Mouse (Mus musculus) embryonic fibroblast, embryonic 13.5 days (primary cell): ENCODE measurements at regions not wholly inside any gene's neighbourhood (a gene's known extent, or its start where the extent isn't known, plus 50 kb on each side); places are given as distances from the start of the nearest gene placed in this dataset.
"Not testable (repeated sequence)": the region's sequence is repeated elsewhere in the genome, so short reads cannot be mapped to it uniquely, and the experiment has no call there.

Source experiments
- H3K27ac ChIP-seq: 2 replicates; pipeline ENCODE4 v1.5.1; 2012; ENCODE audit warnings: low read length, control low read depth, inconsistent platforms; ENCODE audit not compliant: insufficient read depth
- H3K4me1 ChIP-seq: 2 replicates; pipeline ENCODE4 v1.6.1; 2011; ENCODE audit warnings: low read length; ENCODE audit not compliant: control insufficient read depth, insufficient read depth
- H3K4me3 ChIP-seq: 2 replicates; pipeline ENCODE4 v1.5.1; 2011; ENCODE audit warnings: mild to moderate bottlenecking, control low read depth, low read length; ENCODE audit not compliant: insufficient read depth
- CTCF ChIP-seq: IDR thresholded peaks from 2 replicates; pipeline ENCODE4 v1.5.1; 2011; ENCODE audit warnings: mild to moderate bottlenecking, control low read depth, low read length, moderate library complexity, borderline replicate concordance; ENCODE audit not compliant: insufficient read depth
- POLR2A ChIP-seq: IDR thresholded peaks from 2 replicates; pipeline ENCODE4 v1.6.1; 2011; ENCODE audit warnings: low read depth, mild to moderate bottlenecking, control low read depth, low read length, moderate library complexity

- H3K4me1 ChIP-seq: no peaks in the 10 kb centered on the region
- no peak overlapping the region for H3K27ac ChIP-seq
- TF ChIP-seq POLR2A: no peak
- no peak overlapping the region for H3K4me3 ChIP-seq
These were observed 120.4 kb upstream of the Mad2l1 start for GRCm38 (mm10) chr6:66414822-66415221.

GRCm38 (mm10) chr6:66419452-66420041 is 115.6 kb upstream of the Mad2l1 start:
- no peak overlapping the region for H3K27ac ChIP-seq
- no peak overlapping the region for H3K4me3 ChIP-seq
- TF ChIP-seq POLR2A (no peak), CTCF (no peak)
- H3K4me1 ChIP-seq: no peaks in the 10 kb centered on the region

- Histone ChIP-seq H3K4me3 (no peak overlapping the region), H3K4me1 (no peaks in the 10 kb centered on the region)
- no peak for TF ChIP-seq CTCF
- TF ChIP-seq POLR2A: no peak
These were observed 106.8 kb upstream of the Mad2l1 start for GRCm38 (mm10) chr6:66428370-66428769.

GRCm38 (mm10) chr6:66450408-66450807 is 84.8 kb upstream of the Mad2l1 start:
- not testable (repeated sequence) for H3K4me3 ChIP-seq, H3K27ac ChIP-seq, H3K4me1 ChIP-seq

More at GRCm38 (mm10) chr6:66428370-66428769, 106.8 kb upstream of the Mad2l1 start:
- H3K27ac ChIP-seq: no peak overlapping the region

- Histone ChIP-seq H3K4me3 (no peak overlapping the region), H3K4me1 (no peaks in the 10 kb centered on the region), H3K27ac (no peak overlapping the region)
- TF ChIP-seq POLR2A (no peak), CTCF (no peak)
These were observed 77.0 kb upstream of the Mad2l1 start for GRCm38 (mm10) chr6:66458172-66458571.

GRCm38 (mm10) chr6:66464540-66464939 is 70.7 kb upstream of the Mad2l1 start:
- no peaks in the 10 kb centered on the region for H3K4me1 ChIP-seq
- H3K27ac ChIP-seq: no peak overlapping the region
- TF ChIP-seq CTCF: no peak
- no peak for TF ChIP-seq POLR2A
- no peak overlapping the region for H3K4me3 ChIP-seq

GRCm38 (mm10) chr6:66465137-66465853 is 69.9 kb upstream of the Mad2l1 start:
- H3K27ac ChIP-seq: no peak overlapping the region
- no peak overlapping the region for H3K4me3 ChIP-seq
- TF ChIP-seq CTCF: no peak
- no peak for TF ChIP-seq POLR2A
- no peaks in the 10 kb centered on the region for H3K4me1 ChIP-seq

GRCm38 (mm10) chr6:66466757-66467156 is 68.4 kb upstream of the Mad2l1 start:
- Histone ChIP-seq H3K4me1 (no peaks in the 10 kb centered on the region), H3K27ac (no peak overlapping the region), H3K4me3 (no peak overlapping the region)
- TF ChIP-seq POLR2A: no peak
- no peak for TF ChIP-seq CTCF

- H3K27ac ChIP-seq: no peak overlapping the region
- TF ChIP-seq CTCF (no peak), POLR2A (no peak)
- no peaks in the 10 kb centered on the region for H3K4me1 ChIP-seq
- H3K4me3 ChIP-seq: no peak overlapping the region
These were observed 64.5 kb upstream of the Mad2l1 start for GRCm38 (mm10) chr6:66470627-66471249.

- H3K4me3 ChIP-seq: no peak overlapping the region
- no peaks in the 10 kb centered on the region for H3K4me1 ChIP-seq
- no peak overlapping the region for H3K27ac ChIP-seq
- no peak for TF ChIP-seq POLR2A
- TF ChIP-seq CTCF: no peak
These were observed 63.4 kb upstream of the Mad2l1 start for GRCm38 (mm10) chr6:66471786-66472185.
